Mouse (Mus musculus): Measurements from ENCODE around the gene Ptpn4.

DNA sequence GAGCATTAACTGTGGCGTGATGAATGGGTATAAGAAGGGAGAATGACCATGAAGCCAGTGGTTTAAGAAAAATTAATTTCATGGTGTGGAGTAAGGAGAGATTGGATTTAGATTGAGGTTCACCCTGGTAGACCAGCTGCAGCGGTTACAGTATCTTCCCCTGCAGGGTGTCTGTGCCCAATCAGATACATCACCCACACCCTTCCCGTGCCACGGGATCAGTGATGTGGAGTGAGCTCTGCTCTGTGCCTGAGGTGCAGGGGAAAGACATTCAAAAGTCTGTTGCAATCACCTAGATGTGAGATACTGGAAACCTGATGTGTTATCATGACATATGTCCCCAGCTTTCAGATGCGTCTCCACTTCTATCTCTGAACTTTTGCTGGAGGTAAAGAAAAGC lies 15.6 kb upstream of the Ptpn4 start:
- no peak for TF ChIP-seq USF1 (IDR thresholded peaks at IDR 0.05; ENCODE audit: low read depth)
- no peak for TF ChIP-seq CTCF (IDR thresholded peaks at IDR 0.05; ENCODE audit: control insufficient read depth, insufficient read depth, insufficient read length)

Measured in C2C12 (cell line).